Comparison of ENCODE assay signal across 10 mouse cellular contexts in the genomic region with DNA sequence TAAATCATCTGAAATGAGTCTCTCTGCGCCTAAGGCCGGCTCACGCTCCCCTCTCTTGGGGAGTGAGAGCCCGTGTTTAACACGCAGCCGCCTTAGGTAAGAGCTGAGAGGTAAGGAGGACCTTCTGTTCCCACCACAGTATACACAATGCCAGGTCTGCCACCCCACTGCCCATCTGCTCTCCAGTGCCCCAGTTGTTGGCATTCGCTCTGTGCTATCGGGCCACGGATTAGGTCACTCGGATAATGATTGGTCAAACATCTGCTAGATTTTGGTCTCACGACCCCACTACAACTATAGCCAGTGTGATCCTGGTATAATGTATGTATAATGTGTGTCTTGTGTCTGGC. TPM values are rescaled to one million over a fixed set of nuclear protein-coding genes. Genes with fewer than 3 reads are reported as not detected.
DNase-seq lines count a peak whose midpoint lies in the region; ATAC-seq and TF ChIP-seq lines count a peak whose summit lies in the region.
"Had no signal": no experiment of that assay in that cellular context is flagged by ENCODE, and none has a peak within 500 bp of the region (broad histone marks: within the 10 kb centered on the region; RNA-seq: fewer than 3 reads in every experiment).

No protein-coding gene starts in this region.

- 66% methylated on average over 11 of the region's 11 CpGs for WGBS in forebrain, embryonic 11.5 days
- 68% methylated on average over 11 of the region's 11 CpGs for WGBS in intestine, embryonic 15.5 days
- WGBS in midbrain, postnatal 0 days, result 58% methylated on average over 11 of the region's 11 CpGs

- H3K9me3 ChIP-seq in forebrain, embryonic 11.5 days (ENCODE audit: control insufficient read depth, low read length), result no peaks in the 10 kb centered on the region
- H3K9me3 ChIP-seq in intestine, embryonic 15.5 days, result no peaks in the 10 kb centered on the region
- H3K9me3 ChIP-seq in midbrain, postnatal 0 days (ENCODE audit: low read length), result no peaks in the 10 kb centered on the region

- TF ChIP-seq CTCF in left cerebral cortex, adult 2 months (IDR thresholded peaks at IDR 0.05), result no peak
- no peak for TF ChIP-seq CTCF in midbrain, postnatal 0 days (IDR thresholded peaks at IDR 0.05)

- no peaks in the 10 kb centered on the region; the same call in 1 of the 2 replicates for H3K4me1 ChIP-seq in forebrain, embryonic 11.5 days (replicated peaks; ENCODE audit: control insufficient read depth, insufficient read depth, low read length)
- no peaks in the 10 kb centered on the region for H3K4me1 ChIP-seq in intestine, embryonic 15.5 days (replicated peaks)
- no peaks in the 10 kb centered on the region for H3K4me1 ChIP-seq in midbrain, postnatal 0 days (ENCODE audit: insufficient read depth, low read length)

- H3K27me3 ChIP-seq in forebrain, embryonic 11.5 days (ENCODE audit: control insufficient read depth, insufficient read depth, low read length), result no peaks in the 10 kb centered on the region
- no peaks in the 10 kb centered on the region for H3K27me3 ChIP-seq in intestine, embryonic 15.5 days (replicated peaks)
- no peaks in the 10 kb centered on the region; the same call in 1 of the 2 replicates for H3K27me3 ChIP-seq in midbrain, postnatal 0 days (ENCODE audit: insufficient read depth, low read length)

- peak overlapping the region; percentile 43 for H3K4me3 ChIP-seq in left cerebral cortex, adult 2 months
- H3K4me3 ChIP-seq in forebrain, embryonic 11.5 days (ENCODE audit: low read depth, low read length), result peak overlapping the region; percentile 16; the same call in 1 of the 2 replicates
- peak overlapping the region; percentile 25; the same call in 1 of the 2 replicates for H3K4me3 ChIP-seq in intestine, embryonic 15.5 days (replicated peaks)
- peak overlapping the region; percentile 30; the same call in 1 of the 2 replicates for H3K4me3 ChIP-seq in midbrain, postnatal 0 days (ENCODE audit: low read depth, low read length)

- no peak overlapping the region for H3K27ac ChIP-seq in left cerebral cortex, adult 2 months
- H3K27ac ChIP-seq in forebrain, embryonic 11.5 days (ENCODE audit: low read depth, low read length), result no peak overlapping the region
- H3K27ac ChIP-seq in intestine, embryonic 15.5 days, result no peak overlapping the region
- H3K27ac ChIP-seq in midbrain, postnatal 0 days (ENCODE audit: low read depth, low read length), result no peak overlapping the region

- intact Hi-C loops in left cerebral cortex, adult 2 months (cut with DNase I), result loop anchor here (1.0 to 10.0 kb wide), 3 partner anchors 128 to 749 kb away; a partner anchor contains a TSS
- intact Hi-C loops in left cerebral cortex, postnatal 4 days (cut with DNase I), result loop anchor here (2.0 kb wide), 1 partner anchor 127 kb away; no protein-coding TSS in a partner anchor

- no peaks in the 10 kb centered on the region for H3K36me3 ChIP-seq in forebrain, embryonic 11.5 days (ENCODE audit: control insufficient read depth, insufficient read depth, low read length)
- no peaks in the 10 kb centered on the region for H3K36me3 ChIP-seq in intestine, embryonic 15.5 days
- H3K36me3 ChIP-seq in midbrain, postnatal 0 days (ENCODE audit: insufficient read depth, low read length), result no peaks in the 10 kb centered on the region

- H3K9ac ChIP-seq in forebrain, embryonic 11.5 days (ENCODE audit: low read length), result peak overlapping the region; percentile 39; the same call in 1 of the 2 replicates
- no peak overlapping the region for H3K9ac ChIP-seq in intestine, embryonic 15.5 days
- peak overlapping the region; percentile 50; the same call in 1 of the 2 replicates for H3K9ac ChIP-seq in midbrain, postnatal 0 days (replicated peaks; ENCODE audit: low read length, poor library complexity, severe bottlenecking)

- H3K4me2 ChIP-seq in forebrain, embryonic 11.5 days (ENCODE audit: low read depth, low read length, severe bottlenecking), result peak overlapping the region; percentile 44
- peak overlapping the region; percentile 64 for H3K4me2 ChIP-seq in intestine, embryonic 15.5 days (replicated peaks)
- peak overlapping the region; percentile 65 for H3K4me2 ChIP-seq in midbrain, postnatal 0 days (ENCODE audit: low read depth, low read length, poor library complexity, severe bottlenecking)

- no peak for ATAC-seq in forebrain, embryonic 11.5 days (replicated peaks; ENCODE audit: low FRiP score)
- ATAC-seq in intestine, embryonic 15.5 days, result no peak
- ATAC-seq in midbrain, postnatal 0 days (ENCODE audit: low FRiP score), result no peak

- DNase-seq in left cerebral cortex, adult 2 months (ENCODE audit: extremely low spot score in 1 of 2, low spot score in 2 of 2), result no peak
- DNase-seq in left cerebral cortex, postnatal 4 days, result no peak
- DNase-seq in forebrain, embryonic 11.5 days (ENCODE audit: low spot score), result no peak
- DNase-seq in midbrain, postnatal 0 days (ENCODE audit: low spot score), result no peak
- no peak for DNase-seq in urinary bladder, adult 2 months (ENCODE audit: low spot score)
- DNase-seq in layer of hippocampus, adult 8-10 months (ENCODE audit: low spot score in 2 of 2), result no peak
- no peak for DNase-seq in adrenal gland, adult 8-10 months
- DNase-seq: cerebellum, adult 11 months; kidney, adult 11 months had no signal

RNA-seq across cellular contexts. Expression of a gene that starts 19.0 kb away (rescaled TPM):
- 1 to 10 TPM; 4.1 to 5.7 TPM for total RNA-seq in left cerebral cortex, adult 2 months (2021)
- total RNA-seq in left cerebral cortex, postnatal 4 days (2021), result 1 to 10 TPM; 7.3 to 9.1 TPM
- 5.6 and 6.9 TPM in 2 replicates for polyA plus RNA-seq in forebrain, embryonic 11.5 days (2014; fragmentation: Nextera tagmentation; extraction: Ambion mirVana)
- 7.3 and 7.7 TPM in 2 replicates for polyA plus RNA-seq in intestine, embryonic 15.5 days (2015; fragmentation: Nextera tagmentation; extraction: Ambion mirVana)
- total RNA-seq in midbrain, postnatal 0 days (2014; rRNA removed), result 16.2 and 20.0 TPM in 2 replicates
- polyA plus RNA-seq in midbrain, postnatal 0 days (2015; fragmentation: Nextera tagmentation; extraction: Ambion mirVana), result 6.9 and 9.9 TPM in 2 replicates
- 18.4 and 18.7 TPM in 2 replicates for polyA plus RNA-seq in urinary bladder, adult 2 months (2012; rRNA removed)
- 1 to 10 TPM; 3.2 to 5.6 (median 4.3) TPM for total RNA-seq in layer of hippocampus, adult 8-10 months (2022)
- total RNA-seq in adrenal gland, adult 8-10 months (2022), result 10 to 100 TPM; 11.8 to 20.1 (median 17.1) TPM

RNA-seq across cellular contexts. Expression of a gene that starts 19.4 kb away (rescaled TPM):
- total RNA-seq in left cerebral cortex, adult 2 months (2021), result under 1 TPM in 1 of 2 experiments, not detected in 1; 0.11 TPM
- total RNA-seq in left cerebral cortex, postnatal 4 days (2021), result under 1 TPM; 0.28 to 0.42 TPM
- polyA plus RNA-seq in forebrain, embryonic 11.5 days (2014; fragmentation: Nextera tagmentation; extraction: Ambion mirVana), result 2.4 and 3.4 TPM in 2 replicates
- polyA plus RNA-seq in intestine, embryonic 15.5 days (2015; fragmentation: Nextera tagmentation; extraction: Ambion mirVana), result 63.4 and 67.5 TPM in 2 replicates
- total RNA-seq in midbrain, postnatal 0 days (2014; rRNA removed), result 0.38 and 1.2 TPM in 2 replicates
- 0.36 and 0.53 TPM in 2 replicates for polyA plus RNA-seq in midbrain, postnatal 0 days (2015; fragmentation: Nextera tagmentation; extraction: Ambion mirVana)
- polyA plus RNA-seq in urinary bladder, adult 2 months (2012; rRNA removed), result 29.2 and 33.1 TPM in 2 replicates
- under 1 TPM in 1 of 4 experiments, not detected in 3; 0.11 TPM for total RNA-seq in layer of hippocampus, adult 8-10 months (2022)
- under 1 TPM in 1 of 4 experiments, not detected in 3; 0.09 TPM for total RNA-seq in adrenal gland, adult 8-10 months (2022)
